Mouse (Mus musculus): ENCODE results near the gene Thsd4. TPM values are rescaled to one million over a fixed set of nuclear protein-coding genes. Genes with fewer than 3 reads are reported as not detected.
A peak's percentile ranks its signal among the peaks of the same experiment; 100 is the strongest.

Gene Thsd4
- total RNA-seq, 1 experiment, result 1.6 TPM

- Histone ChIP-seq H3K36me3 (ENCODE audit: control insufficient read depth, insufficient read depth, low read length, poor library complexity, severe bottlenecking) (no peaks in the 10 kb centered on the region), H3K9ac (ENCODE audit: insufficient read depth, low read depth, low read length, poor library complexity, severe bottlenecking) (no peak overlapping the region), H3K27ac (ENCODE audit: insufficient read depth, low read depth, low read length, poor library complexity, severe bottlenecking) (no peak overlapping the region), H3K9me3 (ENCODE audit: control insufficient read depth, insufficient read depth, low read depth, low read length) (no peaks in the 10 kb centered on the region), H3K4me3 (ENCODE audit: insufficient read depth in 1 of 2, low read depth in 1 of 2, low read length in 2 of 2, poor library complexity in 1 of 2, severe bottlenecking in 1 of 2) (no peak overlapping the region), H3K4me1 (ENCODE audit: control insufficient read depth in 2 of 2, insufficient read depth in 2 of 2, low read length in 2 of 2, poor library complexity in 1 of 2) (no peaks in the 10 kb centered on the region; a peak in 1 of 4 replicates)
- DNase-seq (ENCODE audit: low read depth, low spot score), result no peak
- in situ Hi-C loops (cut with MboI; ENCODE audit: low sequenced_read_pairs in 2 of 2, unreplicated experiment in 2 of 2), result no loop called here
- TF ChIP-seq HCFC1 (IDR thresholded peaks at IDR 0.05; ENCODE audit: borderline replicate concordance, insufficient read depth, low read length) (no peak), ZNF384 (IDR thresholded peaks at IDR 0.05; ENCODE audit: low read depth, low read length) (no peak)
Measured at GRCm38 (mm10) chr9:60200436-60200835, 321.4 kb downstream of the Thsd4 start.

DNA sequence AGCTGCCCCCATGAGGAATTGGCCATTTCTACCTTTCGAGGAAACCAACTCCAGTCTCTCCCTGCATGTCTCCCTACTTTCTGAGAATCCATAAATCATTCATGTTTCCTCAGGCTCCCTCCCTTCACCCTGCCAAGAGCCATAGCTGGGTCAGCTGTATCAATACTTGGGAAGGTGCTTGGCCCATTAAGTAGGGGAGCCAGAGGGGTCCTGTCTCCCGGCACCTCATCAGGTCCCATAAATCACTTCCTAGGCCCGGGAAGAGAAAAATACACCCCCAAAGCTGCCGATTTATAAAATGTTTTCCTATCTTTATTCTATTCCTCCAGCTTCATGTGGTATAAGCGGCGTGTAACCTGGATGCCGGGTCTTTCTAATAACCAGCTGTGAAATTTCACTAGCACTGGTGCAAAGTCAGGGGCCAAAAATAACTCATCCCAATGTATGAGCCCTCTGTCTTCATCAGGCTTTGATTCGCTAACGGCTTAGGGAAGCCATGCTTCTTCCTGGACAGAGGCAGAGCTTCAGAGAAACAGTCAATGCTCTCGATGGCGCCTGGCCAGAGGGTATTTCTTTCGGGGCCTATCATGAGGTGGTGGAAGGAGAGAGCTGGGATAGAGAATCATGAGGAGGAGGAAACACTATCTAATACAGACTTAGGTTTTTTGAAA is 323.2 kb downstream of the Thsd4 start:
- H3K36me3 ChIP-seq (ENCODE audit: control insufficient read depth, insufficient read depth, low read length, poor library complexity, severe bottlenecking), result no peaks in the 10 kb centered on the region
- no peak for TF ChIP-seq CHD2 (IDR thresholded peaks at IDR 0.05; ENCODE audit: low read depth, low read length)
- no peak for TF ChIP-seq HCFC1 (IDR thresholded peaks at IDR 0.05; ENCODE audit: borderline replicate concordance, insufficient read depth, low read length)
- TF ChIP-seq ZNF384 (IDR thresholded peaks at IDR 0.05; ENCODE audit: low read depth, low read length), result no peak
- TF ChIP-seq ZC3H11A (IDR thresholded peaks at IDR 0.05; ENCODE audit: borderline replicate concordance, low read depth, low read length), result no peak
- TF ChIP-seq MAFK (IDR thresholded peaks at IDR 0.05; ENCODE audit: insufficient read depth, low read depth, low read length), result no peak
- in situ Hi-C loops (cut with MboI; ENCODE audit: low sequenced_read_pairs in 2 of 2, unreplicated experiment in 2 of 2), result no loop called here
- H3K4me3 ChIP-seq (ENCODE audit: insufficient read depth in 1 of 2, low read depth in 1 of 2, low read length in 2 of 2, poor library complexity in 1 of 2, severe bottlenecking in 1 of 2), result no peak overlapping the region
- DNase-seq (ENCODE audit: low read depth, low spot score), result no peak
- H3K9ac ChIP-seq (ENCODE audit: insufficient read depth, low read depth, low read length, poor library complexity, severe bottlenecking), result no peak overlapping the region
- H3K4me1 ChIP-seq (ENCODE audit: control insufficient read depth in 2 of 2, insufficient read depth in 2 of 2, low read length in 2 of 2, poor library complexity in 1 of 2), result no peaks in the 10 kb centered on the region; a peak in 1 of 4 replicates
- no peaks in the 10 kb centered on the region for H3K9me3 ChIP-seq (ENCODE audit: control insufficient read depth, insufficient read depth, low read depth, low read length)
- no peak overlapping the region for H3K27ac ChIP-seq (ENCODE audit: insufficient read depth, low read depth, low read length, poor library complexity, severe bottlenecking)

- Histone ChIP-seq H3K4me1 (ENCODE audit: control insufficient read depth in 2 of 2, insufficient read depth in 2 of 2, low read length in 2 of 2, poor library complexity in 1 of 2) (no peaks in the 10 kb centered on the region; a peak in 1 of 4 replicates), H3K27ac (ENCODE audit: insufficient read depth, low read depth, low read length, poor library complexity, severe bottlenecking) (no peak overlapping the region), H3K9ac (ENCODE audit: insufficient read depth, low read depth, low read length, poor library complexity, severe bottlenecking) (no peak overlapping the region), H3K4me3 (ENCODE audit: insufficient read depth in 1 of 2, low read depth in 1 of 2, low read length in 2 of 2, poor library complexity in 1 of 2, severe bottlenecking in 1 of 2) (no peak overlapping the region), H3K9me3 (ENCODE audit: control insufficient read depth, insufficient read depth, low read depth, low read length) (no peaks in the 10 kb centered on the region), H3K36me3 (ENCODE audit: control insufficient read depth, insufficient read depth, low read length, poor library complexity, severe bottlenecking) (no peaks in the 10 kb centered on the region)
- in situ Hi-C loops (cut with MboI; ENCODE audit: low sequenced_read_pairs in 2 of 2, unreplicated experiment in 2 of 2), result no loop called here
- peak; percentile 25 for DNase-seq (ENCODE audit: low read depth, low spot score)
- no peak for TF ChIP-seq ZC3H11A (IDR thresholded peaks at IDR 0.05; ENCODE audit: borderline replicate concordance, low read depth, low read length)
Measured at GRCm38 (mm10) chr9:60195502-60195901, 326.3 kb downstream of the Thsd4 start.

GRCm38 (mm10) chr9:60194905-60195304 is 326.9 kb downstream of the Thsd4 start:
- in situ Hi-C loops (cut with MboI; ENCODE audit: low sequenced_read_pairs in 2 of 2, unreplicated experiment in 2 of 2), result no loop called here
- Histone ChIP-seq H3K4me3 (ENCODE audit: insufficient read depth in 1 of 2, low read depth in 1 of 2, low read length in 2 of 2, poor library complexity in 1 of 2, severe bottlenecking in 1 of 2) (no peak overlapping the region), H3K4me1 (ENCODE audit: control insufficient read depth in 2 of 2, insufficient read depth in 2 of 2, low read length in 2 of 2, poor library complexity in 1 of 2) (no peaks in the 10 kb centered on the region; a peak in 1 of 4 replicates), H3K9ac (ENCODE audit: insufficient read depth, low read depth, low read length, poor library complexity, severe bottlenecking) (no peak overlapping the region), H3K27ac (ENCODE audit: insufficient read depth, low read depth, low read length, poor library complexity, severe bottlenecking) (no peak overlapping the region), H3K36me3 (ENCODE audit: control insufficient read depth, insufficient read depth, low read length, poor library complexity, severe bottlenecking) (no peaks in the 10 kb centered on the region), H3K9me3 (ENCODE audit: control insufficient read depth, insufficient read depth, low read depth, low read length) (no peaks in the 10 kb centered on the region)
- no peak for DNase-seq (ENCODE audit: low read depth, low spot score)
- TF ChIP-seq CHD2 (IDR thresholded peaks at IDR 0.05; ENCODE audit: low read depth, low read length), result no peak
- no peak for TF ChIP-seq ZC3H11A (IDR thresholded peaks at IDR 0.05; ENCODE audit: borderline replicate concordance, low read depth, low read length)
- no peak for TF ChIP-seq MAFK (IDR thresholded peaks at IDR 0.05; ENCODE audit: insufficient read depth, low read depth, low read length)
- TF ChIP-seq HCFC1 (IDR thresholded peaks at IDR 0.05; ENCODE audit: borderline replicate concordance, insufficient read depth, low read length), result no peak
- TF ChIP-seq ZNF384 (IDR thresholded peaks at IDR 0.05; ENCODE audit: low read depth, low read length), result no peak

- Histone ChIP-seq H3K27ac (ENCODE audit: insufficient read depth, low read depth, low read length, poor library complexity, severe bottlenecking) (no peak overlapping the region), H3K36me3 (ENCODE audit: control insufficient read depth, insufficient read depth, low read length, poor library complexity, severe bottlenecking) (no peaks in the 10 kb centered on the region), H3K9ac (ENCODE audit: insufficient read depth, low read depth, low read length, poor library complexity, severe bottlenecking) (no peak overlapping the region), H3K4me1 (ENCODE audit: control insufficient read depth in 2 of 2, insufficient read depth in 2 of 2, low read length in 2 of 2, poor library complexity in 1 of 2) (no peaks in the 10 kb centered on the region; a peak in 1 of 4 replicates), H3K9me3 (ENCODE audit: control insufficient read depth, insufficient read depth, low read depth, low read length) (no peaks in the 10 kb centered on the region), H3K4me3 (ENCODE audit: insufficient read depth in 1 of 2, low read depth in 1 of 2, low read length in 2 of 2, poor library complexity in 1 of 2, severe bottlenecking in 1 of 2) (no peak overlapping the region)
- in situ Hi-C loops (cut with MboI; ENCODE audit: low sequenced_read_pairs in 2 of 2, unreplicated experiment in 2 of 2), result no loop called here
- TF ChIP-seq ZNF384 (IDR thresholded peaks at IDR 0.05; ENCODE audit: low read depth, low read length) (no peak), MAFK (IDR thresholded peaks at IDR 0.05; ENCODE audit: insufficient read depth, low read depth, low read length) (no peak), ZC3H11A (IDR thresholded peaks at IDR 0.05; ENCODE audit: borderline replicate concordance, low read depth, low read length) (no peak), HCFC1 (IDR thresholded peaks at IDR 0.05; ENCODE audit: borderline replicate concordance, insufficient read depth, low read length) (no peak), CHD2 (IDR thresholded peaks at IDR 0.05; ENCODE audit: low read depth, low read length) (no peak)
- no peak for DNase-seq (ENCODE audit: low read depth, low spot score)
Measured at GRCm38 (mm10) chr9:60192321-60192720, 329.5 kb downstream of the Thsd4 start.
